Mouse (Mus musculus) mouse embryonic stem cell (cell line): ENCODE data around the gene Ntrk3.

ENCODE experiments used
- in situ Hi-C, 2 experiments: fragments of 300-500 bp; cut with MboI; formaldehyde crosslinking; loops; 1 replicate in 1 of 2; 3 replicates in 1 of 2; pipeline ENCODE4 v1.14.3; 2019 to 2020; ENCODE audit warnings: low sequenced_read_pairs in 2 of 2, low pct_unique_long_range_greater_than_20kb in 1 of 2, mixed read lengths in 1 of 2; ENCODE audit not compliant: unreplicated experiment in 1 of 2

Gene Ntrk3

GRCm38 (mm10) chr7:78499970-78500369 lies 237.8 kb downstream of the Ntrk3 start:
- in situ Hi-C loops: no loop called here

- in situ Hi-C loops: no loop called here
Observed at GRCm38 (mm10) chr7:78498356-78498755, 239.5 kb downstream of the Ntrk3 start.

- in situ Hi-C loops: no loop called here
Observed at GRCm38 (mm10) chr7:78497819-78498218, 240.0 kb downstream of the Ntrk3 start.

GRCm38 (mm10) chr7:78493591-78493990 lies 244.2 kb downstream of the Ntrk3 start:
- in situ Hi-C loops: no loop called here

GRCm38 (mm10) chr7:78491176-78491575 lies 246.6 kb downstream of the Ntrk3 start:
- in situ Hi-C loops: no loop called here

GRCm38 (mm10) chr7:78484290-78484689 lies 253.5 kb downstream of the Ntrk3 start:
- in situ Hi-C loops: no loop called here

- in situ Hi-C loops: no loop called here
Observed at GRCm38 (mm10) chr7:78483729-78484128, 254.1 kb downstream of the Ntrk3 start.

- in situ Hi-C loops: no loop called here
Observed at GRCm38 (mm10) chr7:78483061-78483460, 254.8 kb downstream of the Ntrk3 start.

- in situ Hi-C loops: no loop called here
Observed at GRCm38 (mm10) chr7:78478881-78479280, 258.9 kb downstream of the Ntrk3 start.

GRCm38 (mm10) chr7:78471755-78472154 lies 266.1 kb downstream of the Ntrk3 start:
- in situ Hi-C loops: no loop called here

GRCm38 (mm10) chr7:78471270-78471669 lies 266.5 kb downstream of the Ntrk3 start:
- in situ Hi-C loops: no loop called here

- in situ Hi-C loops: no loop called here
Observed at GRCm38 (mm10) chr7:78462605-78463004, 275.2 kb downstream of the Ntrk3 start.

GRCm38 (mm10) chr7:78459021-78459420 lies 278.8 kb downstream of the Ntrk3 start:
- in situ Hi-C loops: no loop called here

- in situ Hi-C loops: no loop called here
Observed at GRCm38 (mm10) chr7:78451666-78452065, 286.1 kb downstream of the Ntrk3 start.

- in situ Hi-C loops: no loop called here
Observed at GRCm38 (mm10) chr7:78449909-78450592, 287.8 kb downstream of the Ntrk3 start.

- in situ Hi-C loops: no loop called here
Observed at GRCm38 (mm10) chr7:78448841-78449240, 289.0 kb downstream of the Ntrk3 start.

- in situ Hi-C loops: no loop called here
Observed at GRCm38 (mm10) chr7:78443373-78444036, 294.3 kb downstream of the Ntrk3 start.

- in situ Hi-C loops: no loop called here
Observed at GRCm38 (mm10) chr7:78441706-78442105, 296.1 kb downstream of the Ntrk3 start.

- in situ Hi-C loops: no loop called here
Observed at GRCm38 (mm10) chr7:78440896-78441295, 296.9 kb downstream of the Ntrk3 start.

- in situ Hi-C loops: no loop called here
Observed at GRCm38 (mm10) chr7:78440476-78440875, 297.3 kb downstream of the Ntrk3 start.
